Mouse (Mus musculus) left cerebral cortex, postnatal 25 days (tissue): ENCODE results near the gene Rufy3. TPM values are rescaled to one million over a fixed set of nuclear protein-coding genes. Genes with fewer than 3 reads are reported as not detected.

Experiments used
- DNase-seq, 2 experiments: peaks; one replicate each; pipeline ENCODE4 v3.0.0; 2022; ENCODE audit warnings: low spot score in 2 of 2, mixed read lengths in 1 of 2
- intact Hi-C: fragments of 180-260 bp; cut with DNase I; formaldehyde crosslinking; loops from one replicate; pipeline ENCODE4 v1.15.1; 2025
- total RNA-seq, 2 experiments: library from RNA; stranded (reverse); gene quantifications; 2 replicates each; pipeline ENCODE4 v1.2.3; 2021

The Rufy3 gene
- total RNA-seq, 2 experiments from 2014 or later = 176 to 178 TPM

GRCm38 (mm10) chr5:88604641-88605358 is 40.0 kb downstream of the Rufy3 start:
- intact Hi-C loops = no loop called here
- DNase-seq = no peak

- DNase-seq = peak; percentile 46 to 82
- intact Hi-C loops = no loop called here
Measured at GRCm38 (mm10) chr5:88614129-88614528, 49.3 kb downstream of the Rufy3 start.

- no peak for DNase-seq
- intact Hi-C loops = no loop called here
Measured at GRCm38 (mm10) chr5:88616988-88617387, 52.1 kb downstream of the Rufy3 start.

- intact Hi-C loops = no loop called here
- no peak for DNase-seq
Measured at GRCm38 (mm10) chr5:88627545-88627944, 62.7 kb downstream of the Rufy3 start.

GRCm38 (mm10) chr5:88629125-88629524 is 64.3 kb downstream of the Rufy3 start:
- DNase-seq = no peak
- intact Hi-C loops = no loop called here

- intact Hi-C loops = no loop called here
Measured at GRCm38 (mm10) chr5:88629987-88630386, 65.1 kb downstream of the Rufy3 start.

GRCm38 (mm10) chr5:88630883-88631282 is 66.0 kb downstream of the Rufy3 start:
- no peak for DNase-seq
- intact Hi-C loops = no loop called here

More at GRCm38 (mm10) chr5:88629987-88630386, 65.1 kb downstream of the Rufy3 start:
- DNase-seq = no peak

- DNase-seq = no peak
- intact Hi-C loops = no loop called here
Measured at GRCm38 (mm10) chr5:88631545-88631944, 66.7 kb downstream of the Rufy3 start.

- DNase-seq = no peak
- intact Hi-C loops = no loop called here
Measured at GRCm38 (mm10) chr5:88632463-88632862, 67.6 kb downstream of the Rufy3 start.

- intact Hi-C loops = no loop called here
- no peak for DNase-seq
Measured at GRCm38 (mm10) chr5:88634076-88634475, 69.2 kb downstream of the Rufy3 start.

- intact Hi-C loops = no loop called here
- no peak for DNase-seq
Measured at GRCm38 (mm10) chr5:88642786-88643185, 77.9 kb downstream of the Rufy3 start.

GRCm38 (mm10) chr5:88643491-88643890 is 78.7 kb downstream of the Rufy3 start:
- intact Hi-C loops = no loop called here
- DNase-seq = no peak

GRCm38 (mm10) chr5:88644901-88645300 is 80.1 kb downstream of the Rufy3 start:
- intact Hi-C loops = no loop called here
- DNase-seq = no peak

- intact Hi-C loops = no loop called here
- no peak for DNase-seq
Measured at GRCm38 (mm10) chr5:88645405-88645804, 80.6 kb downstream of the Rufy3 start.

- DNase-seq = no peak
- intact Hi-C loops = no loop called here
Measured at GRCm38 (mm10) chr5:88649250-88650173, 84.7 kb downstream of the Rufy3 start.

- DNase-seq = no peak
- intact Hi-C loops = no loop called here
Measured at GRCm38 (mm10) chr5:88652589-88652988, 87.7 kb downstream of the Rufy3 start.

- no peak for DNase-seq
- intact Hi-C loops = no loop called here
Measured at GRCm38 (mm10) chr5:88657868-88658267, 93.0 kb downstream of the Rufy3 start.

- no peak for DNase-seq
- intact Hi-C loops = no loop called here
Measured at GRCm38 (mm10) chr5:88663151-88663550, 98.3 kb downstream of the Rufy3 start.

GRCm38 (mm10) chr5:88663875-88664274 is 99.0 kb downstream of the Rufy3 start:
- intact Hi-C loops = no loop called here
- DNase-seq = no peak

- DNase-seq = peak; percentile 29 to 31
- intact Hi-C loops = loop anchor here (5.0 kb wide), 1 partner anchor 87 kb away; the partner anchor contains the start of gene Dck
Measured at GRCm38 (mm10) chr5:88674703-88675442, 110.0 kb downstream of the Rufy3 start.
